ENCODE assay signal across 8 mouse cellular contexts in genomic region chr10:27162364-27162763, GRCm38 (mm10).
DNase-seq lines count a peak whose midpoint lies in the region; ATAC-seq and TF ChIP-seq lines count a peak whose summit lies in the region.

No protein-coding gene starts in this region.

- no peak overlapping the region for H3K4me3 ChIP-seq in kidney, adult 2 months (ENCODE audit: insufficient read depth, low read depth, low read length)
- H3K4me3 ChIP-seq in kidney, embryonic 15.5 days (replicated peaks), result no peak overlapping the region

- no peak overlapping the region for H3K4me2 ChIP-seq in kidney, embryonic 15.5 days

- TF ChIP-seq POLR2A in kidney, adult 2 months (IDR thresholded peaks at IDR 0.05; ENCODE audit: low read depth, low read length), result no peak

- no peak overlapping the region for H3K27ac ChIP-seq in kidney, adult 2 months (ENCODE audit: insufficient read depth, low read depth, low read length)
- no peak overlapping the region for H3K27ac ChIP-seq in kidney, embryonic 15.5 days

- ATAC-seq in kidney, embryonic 15.5 days (replicated peaks; ENCODE audit: low FRiP score), result no peak

- H3K27me3 ChIP-seq in kidney, adult 2 months (replicated peaks; ENCODE audit: control insufficient read depth, insufficient read depth, low read length), result no peaks in the 10 kb centered on the region
- H3K27me3 ChIP-seq in kidney, embryonic 15.5 days, result no peaks in the 10 kb centered on the region

- intact Hi-C loops in left cerebral cortex, postnatal 4 days (cut with DNase I), result no loop called here

- no peak overlapping the region for H3K9ac ChIP-seq in kidney, embryonic 15.5 days

- H3K4me1 ChIP-seq in kidney, adult 2 months (ENCODE audit: control insufficient read depth, insufficient read depth, low read length), result no peaks in the 10 kb centered on the region
- H3K4me1 ChIP-seq in kidney, embryonic 15.5 days, result no peaks in the 10 kb centered on the region

- H3K9me3 ChIP-seq in kidney, embryonic 15.5 days (replicated peaks), result no peaks in the 10 kb centered on the region

- no peaks in the 10 kb centered on the region for H3K36me3 ChIP-seq in kidney, adult 2 months (ENCODE audit: control insufficient read depth, insufficient read depth, low read length)
- H3K36me3 ChIP-seq in kidney, embryonic 15.5 days, result no peaks in the 10 kb centered on the region

- 77% methylated on average over 2 of the region's 2 CpGs for WGBS in kidney, adult 2 months
- 89% methylated on average over 2 of the region's 2 CpGs for WGBS in kidney, embryonic 15.5 days

- DNase-seq in cerebellum, postnatal 10 days, result peak; percentile 21 to 26
- no peak for DNase-seq in cerebellum, postnatal 4 days (ENCODE audit: low spot score in 2 of 2)
- peak; percentile 11 for DNase-seq in kidney, adult 2 months
- peak; percentile 74 for DNase-seq in ES-CJ7 (ENCODE audit: low read depth, low spot score)
- DNase-seq in forelimb bud, embryonic 11.5 days (ENCODE audit: low read depth, low spot score), result peak; percentile 23
- no peak for DNase-seq in left cerebral cortex, postnatal 4 days
- no peak for DNase-seq in cerebellum, adult 18-20 months

- TF ChIP-seq CTCF in kidney, adult 2 months (conservative IDR thresholded peaks at IDR 0.05; ENCODE audit: insufficient read depth, insufficient read length, low read depth, low read length), result peak; percentile 24; the same call in 1 of the 2 replicates

Comparison
In these comparisons a context has a peak if more than half of its experiments do, and no peak if none do; other contexts are left out.
1. DNase-seq: peak in cerebellum, postnatal 10 days (2 of 2), kidney, adult 2 months (single experiment), ES-CJ7 (single experiment) and forelimb bud, embryonic 11.5 days (single experiment); none in cerebellum, postnatal 4 days (0 of 2), left cerebral cortex, postnatal 4 days (single experiment) and cerebellum, adult 18-20 months (0 of 2).